Mouse (Mus musculus) left cerebral cortex, adult 2 months (tissue): ENCODE data around the gene Rita1. TPM values are rescaled to one million over a fixed set of nuclear protein-coding genes. Genes with fewer than 3 reads are reported as not detected.

Experiments
- DNase-seq, 2 experiments: peaks; one replicate each; pipeline ENCODE4 v3.0.0; 2021 to 2022; ENCODE audit warnings: low spot score in 2 of 2, mixed read lengths in 1 of 2; ENCODE audit errors: extremely low spot score in 1 of 2
- H3K27ac ChIP-seq: fragments of 200-600 bp; 2 replicates; pipeline ENCODE4 v1.8.1; 2022
- H3K4me3 ChIP-seq: fragments of 200-600 bp; 2 replicates; pipeline ENCODE4 v1.8.1; 2022
- CTCF ChIP-seq: fragments of 200-600 bp; IDR thresholded peaks from 2 replicates; pipeline ENCODE4 v1.8.1; 2022; ENCODE audit warnings: antibody characterized with exemption, mild to moderate bottlenecking, moderate library complexity
- intact Hi-C: fragments of 180-260 bp; cut with DNase I; formaldehyde crosslinking; loops from one replicate; pipeline ENCODE4 v1.15.1; 2025
- total RNA-seq, 2 experiments: library from RNA; stranded (reverse); gene quantifications; 2 replicates each; pipeline ENCODE4 v1.2.3; 2021

Rita1 gene
- total RNA-seq, 2 experiments from 2014 or later = 29.5 to 29.9 TPM

DNA sequence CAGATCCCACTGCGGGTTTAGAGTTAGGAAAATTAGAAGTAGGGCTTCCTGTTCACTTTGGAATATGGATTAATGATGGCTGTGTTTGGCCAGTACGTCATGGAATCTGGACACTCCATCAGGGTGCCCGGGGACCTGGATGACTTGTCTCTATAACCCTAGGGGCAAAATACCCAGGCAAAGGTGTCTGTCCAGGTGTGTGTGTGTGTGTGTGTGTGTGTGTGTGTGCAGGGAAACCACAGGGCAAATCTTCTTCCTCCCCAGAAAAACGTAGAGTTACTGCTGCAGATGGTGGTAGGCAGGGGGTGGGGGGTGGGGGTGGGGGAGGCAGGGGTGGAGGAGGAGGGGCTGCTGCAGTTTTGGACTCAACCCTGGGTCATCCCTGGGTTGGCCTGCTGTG, 35.0 kb upstream of the Rita1 start:
- no peak overlapping the region for H3K4me3 ChIP-seq
- no peak for DNase-seq
- no peak overlapping the region for H3K27ac ChIP-seq
- TF ChIP-seq CTCF = no peak
- intact Hi-C loops = no loop called here

DNA sequence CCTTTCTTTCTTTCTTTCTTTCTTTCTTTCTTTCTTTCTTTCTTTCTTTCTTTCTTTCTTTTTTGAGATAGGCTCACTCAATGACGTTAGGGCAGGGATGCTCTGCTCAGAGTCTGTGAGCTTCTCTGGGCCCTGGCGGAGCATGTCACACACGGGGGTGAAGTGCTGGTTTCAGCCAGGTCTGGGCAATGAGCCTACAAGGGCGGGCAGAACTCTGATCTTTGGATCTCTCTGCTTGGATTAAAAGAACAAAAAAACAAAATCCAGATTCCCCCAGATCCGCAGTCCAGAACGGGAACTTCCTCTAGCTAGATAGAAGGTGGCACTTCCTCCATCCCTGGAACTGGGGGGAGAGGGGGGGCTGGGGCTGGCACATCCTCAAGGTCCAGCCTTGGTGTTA, 33.5 kb upstream of the Rita1 start:
- no peak for TF ChIP-seq CTCF
- Histone ChIP-seq H3K4me3 (no peak overlapping the region), H3K27ac (no peak overlapping the region)
- DNase-seq = no peak
- intact Hi-C loops = no loop called here

DNA sequence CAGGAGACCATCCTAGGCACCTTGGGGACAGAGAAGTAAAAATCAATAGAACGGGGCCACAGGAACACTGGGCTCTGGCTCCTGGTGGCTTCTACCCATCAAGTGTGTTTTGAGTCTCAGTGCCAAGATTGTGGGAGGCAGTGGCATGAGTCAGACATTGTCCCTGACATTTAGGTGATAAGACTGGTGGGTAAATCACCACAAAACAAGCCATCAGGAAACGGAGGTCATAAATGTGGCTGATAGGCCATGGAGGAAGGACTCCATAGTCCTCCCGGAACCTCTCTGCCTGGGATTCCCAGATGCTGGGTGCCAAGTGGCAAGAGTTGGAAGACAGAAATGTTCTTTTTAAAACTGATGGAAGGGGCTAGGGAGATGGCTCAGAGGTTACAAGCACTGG, 31.8 kb upstream of the Rita1 start:
- no peak for TF ChIP-seq CTCF
- no peak overlapping the region for H3K27ac ChIP-seq
- intact Hi-C loops = no loop called here
- no peak for DNase-seq
- H3K4me3 ChIP-seq = no peak overlapping the region

DNA sequence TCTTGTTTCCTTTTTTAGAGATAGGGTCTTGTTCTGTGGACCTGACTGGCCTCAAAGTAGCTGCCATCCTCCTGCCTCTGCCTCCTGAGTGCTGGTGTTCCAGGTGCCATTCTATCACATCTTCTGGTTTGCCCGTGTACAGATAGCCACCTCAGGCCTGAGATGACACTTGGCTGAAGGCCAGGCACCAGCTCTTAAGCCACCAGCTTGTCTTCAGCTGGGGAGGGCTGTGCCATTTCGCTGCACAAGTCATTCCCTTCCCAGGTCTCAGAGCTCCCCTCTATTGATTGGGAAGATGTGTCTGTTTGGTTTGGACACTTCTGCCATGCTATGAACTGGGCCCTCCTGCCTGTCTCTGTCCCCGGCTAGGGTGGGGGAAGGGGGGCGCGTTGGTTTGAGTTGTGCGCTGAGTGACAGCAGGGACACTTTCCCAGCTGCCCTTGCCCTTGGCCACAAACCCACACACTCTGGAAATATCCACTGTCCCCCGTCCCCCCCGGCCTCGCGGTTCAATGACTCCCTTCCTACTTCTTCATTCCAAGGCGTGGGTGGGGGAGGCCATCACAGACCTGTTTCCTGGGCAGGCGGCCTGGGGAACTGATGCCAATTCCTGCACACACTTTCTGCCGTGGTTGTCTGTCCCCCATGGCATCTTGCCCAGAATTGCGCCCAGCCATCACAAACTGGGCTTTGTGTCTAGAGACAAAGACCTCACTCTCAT, 31.1 kb upstream of the Rita1 start:
- intact Hi-C loops = no loop called here
- TF ChIP-seq CTCF = no peak
- no peak overlapping the region for H3K4me3 ChIP-seq
- no peak overlapping the region for H3K27ac ChIP-seq
- no peak for DNase-seq

DNA sequence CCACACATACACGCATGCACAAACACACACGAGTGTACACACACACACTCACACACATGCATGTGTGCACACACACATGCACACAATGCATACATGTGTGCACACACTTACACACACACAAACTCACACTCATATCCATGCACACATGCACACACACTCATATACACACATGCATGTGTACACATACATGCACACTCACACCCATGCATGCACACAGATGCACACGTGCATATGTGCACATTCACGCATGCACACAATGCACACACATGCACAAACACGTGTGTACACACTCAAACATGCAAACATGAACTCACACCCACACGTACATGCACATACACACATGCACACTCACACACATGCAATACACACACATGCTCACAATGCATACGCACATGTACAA, 27.7 kb upstream of the Rita1 start:
- no peak overlapping the region for H3K27ac ChIP-seq
- DNase-seq = no peak
- H3K4me3 ChIP-seq = no peak overlapping the region
- intact Hi-C loops = no loop called here
- TF ChIP-seq CTCF = no peak

DNA sequence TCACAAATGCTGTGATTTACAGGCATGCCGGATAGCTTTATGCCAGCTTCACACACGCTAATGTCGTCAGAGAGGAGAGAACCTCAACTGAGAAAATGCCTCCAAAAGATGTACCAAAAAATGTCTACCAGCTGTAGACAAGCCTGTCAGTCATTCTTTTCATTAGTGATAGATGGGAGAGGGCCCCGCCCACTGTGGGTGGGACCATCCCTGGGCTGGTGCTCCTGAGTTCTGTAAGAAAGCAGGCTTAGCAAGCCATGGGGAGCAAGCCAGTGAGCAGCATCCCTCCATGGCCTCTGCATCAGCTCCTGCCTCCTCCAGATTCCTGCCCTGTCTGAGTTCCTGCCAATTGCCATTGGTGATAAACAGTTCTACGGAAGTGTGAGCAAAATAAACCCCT, 23.2 kb upstream of the Rita1 start:
- no peak overlapping the region for H3K4me3 ChIP-seq
- DNase-seq = no peak
- H3K27ac ChIP-seq = peak overlapping the region; percentile 55; the same call in 1 of the 2 replicates
- TF ChIP-seq CTCF = no peak
- intact Hi-C loops = no loop called here

DNA sequence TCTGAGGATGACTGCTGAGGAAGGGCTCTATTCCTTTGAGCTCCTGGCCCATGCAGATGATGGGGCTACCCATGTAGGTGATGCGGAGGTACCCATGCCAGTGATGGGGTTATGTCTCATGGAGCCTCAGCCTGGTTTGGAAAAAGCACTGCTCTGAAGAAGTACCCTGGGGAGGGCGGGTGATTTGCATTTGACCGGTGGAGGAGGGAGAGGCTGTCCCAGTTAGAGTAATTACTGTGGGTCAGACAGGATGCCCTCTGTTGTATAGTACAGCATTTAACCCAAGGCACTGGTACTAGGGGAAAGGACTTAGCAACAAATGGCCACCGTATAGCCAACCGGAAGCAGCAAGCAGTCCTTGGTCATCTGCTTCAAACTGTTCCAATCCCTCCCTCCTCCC, 22.5 kb upstream of the Rita1 start:
- H3K4me3 ChIP-seq = no peak overlapping the region
- no peak for TF ChIP-seq CTCF
- H3K27ac ChIP-seq = no peak overlapping the region
- intact Hi-C loops = no loop called here
- no peak for DNase-seq

DNA sequence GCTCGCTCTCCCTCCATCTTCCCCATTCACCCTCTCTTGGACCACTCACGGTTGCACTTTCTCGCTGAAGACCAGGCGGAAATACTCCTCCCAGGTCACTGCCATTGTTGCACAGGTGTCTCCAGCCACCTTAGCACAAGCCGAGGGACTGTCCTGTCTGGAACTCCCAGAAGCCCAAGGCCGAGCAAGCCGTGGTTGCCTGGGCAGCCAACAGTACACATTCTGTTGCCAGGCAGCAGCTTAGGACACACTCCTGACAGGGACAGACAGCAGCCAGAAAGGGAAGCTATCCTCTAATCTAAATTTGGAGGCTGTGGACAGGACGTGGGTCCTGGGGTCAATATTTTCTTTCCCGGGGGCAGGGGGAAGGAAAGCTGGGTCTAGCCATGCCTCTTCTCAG, 21.7 kb upstream of the Rita1 start, which contains the start of gene Cfap73:
TSS of gene Cfap73 (minus strand) at position 105 of the 400 bp plus-strand sequence.
- Histone ChIP-seq H3K4me3 (no peak within 1 kb of the TSS), H3K27ac (no peak within 1 kb of the TSS)
- intact Hi-C loops = no loop called here
- no peak for TF ChIP-seq CTCF
- no peak for DNase-seq

DNA sequence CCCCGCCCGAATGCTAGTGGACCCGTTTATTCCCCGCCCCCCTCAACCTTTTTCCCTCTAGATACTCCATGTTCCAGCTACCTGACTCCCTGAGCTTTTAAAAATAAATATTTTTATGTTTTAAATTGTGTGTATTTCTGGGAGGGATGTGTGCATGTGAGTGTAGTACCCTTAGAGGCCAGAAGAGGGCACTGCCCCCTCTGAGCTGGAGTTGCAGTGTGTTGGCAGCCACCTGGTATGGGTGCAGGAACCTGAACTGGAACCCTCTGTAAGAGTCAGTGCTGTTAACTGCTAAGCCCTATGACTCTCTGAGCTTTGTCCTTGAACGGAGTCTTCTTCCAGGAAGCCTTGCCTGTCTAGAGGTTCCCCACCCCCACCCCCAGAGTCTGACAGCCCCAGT, 19.5 kb upstream of the Rita1 start:
- H3K4me3 ChIP-seq = no peak overlapping the region
- intact Hi-C loops = no loop called here
- TF ChIP-seq CTCF = peak; percentile 17
- no peak for DNase-seq
- H3K27ac ChIP-seq = no peak overlapping the region

DNA sequence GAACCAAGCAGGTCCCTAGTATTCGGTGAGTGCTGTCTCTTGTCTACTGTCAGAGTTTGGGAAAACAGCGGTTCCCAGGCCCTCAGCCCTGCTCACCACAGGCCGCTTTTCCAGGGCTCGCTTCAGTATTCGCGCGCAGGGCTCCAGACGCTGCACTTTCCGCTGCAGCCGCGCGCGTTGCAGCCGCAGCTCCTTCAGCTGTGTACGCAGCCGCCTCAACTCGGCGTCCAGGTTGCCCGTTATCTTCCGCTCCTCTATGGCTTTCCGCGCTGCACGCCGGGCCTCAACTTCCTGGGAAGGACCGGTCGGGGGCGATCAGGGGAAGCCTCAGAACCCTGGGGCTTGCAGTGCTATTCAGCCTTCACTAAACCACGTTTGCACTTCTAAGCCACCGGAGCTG, 18.7 kb upstream of the Rita1 start:
- peak overlapping the region; percentile 1; the same call in 1 of the 2 replicates for H3K4me3 ChIP-seq
- no peak for DNase-seq
- intact Hi-C loops = no loop called here
- no peak overlapping the region for H3K27ac ChIP-seq
- TF ChIP-seq CTCF = no peak

DNA sequence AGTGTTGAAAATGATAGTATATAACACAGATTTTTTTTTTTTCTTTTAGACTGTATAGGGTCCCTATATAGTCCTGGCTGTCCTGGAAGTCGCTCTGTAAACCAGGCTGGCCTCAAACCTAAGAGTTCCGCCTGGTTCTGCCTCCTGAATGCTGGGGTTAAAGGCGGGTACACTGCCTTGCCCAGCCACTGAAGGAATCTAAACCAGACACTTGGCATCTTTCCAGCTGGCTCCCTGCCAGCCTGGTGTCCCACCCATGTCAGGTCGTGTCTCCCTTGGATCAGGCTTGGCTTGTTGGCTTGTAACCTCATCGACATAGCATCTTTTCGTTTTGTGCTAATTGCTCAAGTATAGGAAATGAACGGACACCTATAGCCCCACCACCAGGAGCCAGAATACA, 16.2 kb upstream of the Rita1 start:
- intact Hi-C loops = no loop called here
- DNase-seq = no peak
- no peak for TF ChIP-seq CTCF
- H3K4me3 ChIP-seq = no peak overlapping the region
- no peak overlapping the region for H3K27ac ChIP-seq

DNA sequence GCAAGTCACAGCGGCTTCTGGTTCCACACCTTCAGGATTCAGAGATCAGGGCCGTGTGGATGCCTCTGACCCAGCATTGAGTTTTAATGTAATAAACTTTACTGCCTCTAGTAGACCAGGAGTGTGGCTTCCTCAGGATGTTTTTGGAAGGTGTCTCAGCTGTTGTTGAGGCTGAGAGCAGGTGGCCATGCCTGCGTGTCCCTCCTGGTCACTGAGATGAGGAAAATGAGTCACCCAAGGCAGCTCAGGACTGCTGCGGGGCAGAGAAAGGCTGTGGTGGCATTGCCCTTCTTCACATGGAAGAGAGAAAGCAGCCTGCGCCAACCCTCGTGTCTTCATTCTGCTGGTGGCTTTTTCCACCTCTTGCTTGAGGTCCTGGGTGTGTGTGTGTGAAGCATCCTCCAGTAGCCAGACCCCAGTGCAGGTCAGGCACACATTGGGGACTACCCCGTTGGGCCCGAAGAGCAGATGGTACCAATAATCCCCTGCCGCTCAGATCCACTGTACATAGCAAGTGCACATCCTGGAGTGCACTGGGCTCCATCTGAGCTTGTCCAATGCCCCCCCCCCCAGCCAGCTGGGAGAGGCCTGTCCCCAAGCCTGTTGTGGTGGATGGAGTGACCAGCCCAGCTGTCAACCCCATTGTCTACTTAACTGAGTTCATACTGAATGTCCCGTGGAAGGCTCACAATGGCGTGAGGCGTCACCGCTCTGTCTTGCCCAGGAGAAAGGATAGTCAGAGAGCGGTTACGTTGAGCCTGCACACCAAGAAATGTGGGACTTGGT, 15.3 kb upstream of the Rita1 start:
- Histone ChIP-seq H3K27ac (no peak overlapping the region), H3K4me3 (no peak overlapping the region)
- no peak for DNase-seq
- TF ChIP-seq CTCF = no peak
- intact Hi-C loops = no loop called here

DNA sequence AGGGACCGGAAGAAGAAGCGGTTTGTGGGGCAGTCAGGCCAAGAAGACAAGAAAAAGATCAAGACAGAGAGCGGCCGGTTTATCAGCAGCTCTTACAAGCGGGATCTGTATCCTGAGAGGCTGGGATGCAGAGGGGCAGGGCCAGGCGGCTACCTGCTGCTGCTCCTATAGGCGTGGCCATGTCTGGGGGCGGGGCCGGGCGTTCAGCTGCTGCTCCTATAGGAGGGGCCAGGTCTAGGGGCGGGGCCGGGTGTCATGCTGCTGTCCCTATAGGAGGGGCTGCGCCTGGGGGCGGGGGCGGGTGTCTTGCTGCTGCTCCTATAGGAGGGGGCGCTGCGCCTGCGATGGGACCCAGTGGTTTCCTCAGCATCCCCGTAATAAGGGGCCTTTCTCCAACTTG, 14.0 kb upstream of the Rita1 start:
- intact Hi-C loops = no loop called here
- H3K4me3 ChIP-seq = no peak overlapping the region
- no peak for DNase-seq
- no peak for TF ChIP-seq CTCF
- H3K27ac ChIP-seq = no peak overlapping the region
